Mouse (Mus musculus): ENCODE results near the gene B4galnt3. TPM values are rescaled to one million over a fixed set of nuclear protein-coding genes. Genes with fewer than 3 reads are reported as not detected.

Gene B4galnt3
- polyA plus RNA-seq, 1 experiment from 2014 or later = 1.3 TPM

DNA sequence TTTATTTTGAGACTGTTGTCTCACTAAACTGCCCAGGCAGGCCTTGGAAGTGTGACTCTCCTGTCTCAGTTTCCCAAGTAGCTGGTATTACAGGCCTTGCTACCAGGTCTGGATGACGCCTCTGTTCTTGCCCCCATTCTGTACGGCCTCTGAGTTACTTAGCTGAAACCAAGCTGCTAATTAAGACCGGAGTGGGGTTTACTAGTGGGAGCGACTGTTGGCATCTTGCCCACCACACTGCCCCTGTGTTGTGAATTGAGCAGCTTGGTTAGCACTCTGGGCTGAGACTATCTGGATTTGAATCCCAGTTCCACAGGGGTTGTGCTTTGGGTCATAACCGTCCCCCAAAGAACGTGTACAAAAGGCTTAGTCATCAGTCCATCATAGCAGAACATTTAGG, 136.9 kb downstream of the B4galnt3 start:
- H3K4me3 ChIP-seq = no peak overlapping the region
- 64% methylated on average over 6 of the region's 6 CpGs for WGBS
- H3K4me2 ChIP-seq = no peak overlapping the region
- H3K9me3 ChIP-seq = no peaks in the 10 kb centered on the region
- no peak overlapping the region for H3K9ac ChIP-seq
- H3K27me3 ChIP-seq = no peaks in the 10 kb centered on the region
- peaks cover 17% of the 10 kb centered on the region for H3K4me1 ChIP-seq
- ATAC-seq (ENCODE audit: insufficient number of reproducible peaks, insufficient read depth, low FRiP score, low TSS enrichment, low read depth) = no peak
- no peak overlapping the region for H3K27ac ChIP-seq
- no peaks in the 10 kb centered on the region for H3K36me3 ChIP-seq

DNA sequence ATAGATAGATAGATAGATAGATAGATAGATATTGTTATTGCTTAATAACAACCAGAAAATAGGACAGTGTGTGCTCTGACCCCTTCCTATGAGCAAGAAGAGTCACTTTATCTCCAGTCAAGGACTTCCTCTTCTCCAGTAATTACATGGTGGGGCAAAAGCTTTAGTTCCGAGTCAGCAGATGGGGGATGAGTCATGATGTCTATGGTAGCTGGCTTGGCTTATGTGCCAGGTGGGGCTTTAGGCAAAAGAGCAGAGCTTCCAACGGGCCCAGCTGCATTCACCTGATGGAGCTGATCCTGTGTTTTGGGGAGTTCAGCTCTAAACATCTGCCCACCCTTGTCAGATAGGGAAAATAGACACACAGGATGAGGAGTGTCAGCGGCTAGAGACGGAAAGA, 138.8 kb downstream of the B4galnt3 start:
- H3K27me3 ChIP-seq = no peaks in the 10 kb centered on the region
- peaks cover 17% of the 10 kb centered on the region for H3K4me1 ChIP-seq
- H3K4me3 ChIP-seq = no peak overlapping the region
- H3K27ac ChIP-seq = no peak overlapping the region
- 83% methylated on average over 4 of the region's 4 CpGs for WGBS
- no peak for ATAC-seq (ENCODE audit: insufficient number of reproducible peaks, insufficient read depth, low FRiP score, low TSS enrichment, low read depth)
- H3K4me2 ChIP-seq = no peak overlapping the region
- H3K9ac ChIP-seq = no peak overlapping the region
- no peaks in the 10 kb centered on the region for H3K36me3 ChIP-seq
- no peaks in the 10 kb centered on the region for H3K9me3 ChIP-seq

DNA sequence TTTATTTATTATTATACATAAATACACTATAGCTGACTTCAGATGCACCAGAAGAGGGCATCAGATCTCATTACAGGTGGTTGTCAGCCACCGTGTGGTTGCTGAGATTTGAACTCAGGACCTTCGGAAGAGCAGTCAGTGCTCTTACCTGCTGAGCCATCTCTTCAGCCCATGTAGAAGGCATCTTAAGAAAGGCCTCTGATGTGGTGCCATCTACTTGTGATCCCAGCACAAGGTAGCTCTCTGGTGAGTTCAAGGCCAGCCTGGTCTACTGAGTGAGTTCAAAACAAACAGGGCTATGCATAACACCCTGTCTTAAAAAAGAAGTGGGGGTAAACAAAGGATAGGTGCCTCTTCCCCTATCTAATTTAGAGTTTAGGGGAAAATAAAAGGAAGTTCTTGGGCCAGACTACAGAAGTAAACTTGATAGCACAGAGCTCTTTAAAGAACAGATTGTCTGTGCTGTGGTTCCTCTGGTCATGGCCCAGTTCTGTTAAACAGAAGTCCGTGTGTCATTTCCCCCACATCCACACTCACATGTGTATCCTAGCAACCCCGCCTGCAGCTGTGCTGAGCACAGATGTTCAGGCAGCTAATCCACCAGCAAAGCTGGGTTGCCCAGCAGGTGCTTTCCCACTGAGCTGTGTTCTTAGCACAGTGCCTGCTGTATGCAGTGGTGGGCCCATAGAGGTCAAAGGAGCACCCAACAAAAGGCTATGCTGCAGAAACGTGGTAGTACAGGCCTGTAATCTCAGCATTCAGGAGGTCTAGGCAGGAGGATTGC, 139.6 kb downstream of the B4galnt3 start:
- Histone ChIP-seq H3K36me3 (no peaks in the 10 kb centered on the region), H3K27ac (no peak overlapping the region), H3K4me1 (peaks cover 14% of the 10 kb centered on the region), H3K4me3 (no peak overlapping the region), H3K27me3 (no peaks in the 10 kb centered on the region), H3K9me3 (no peaks in the 10 kb centered on the region), H3K4me2 (no peak overlapping the region), H3K9ac (no peak overlapping the region)
- no peak for ATAC-seq (ENCODE audit: insufficient number of reproducible peaks, insufficient read depth, low FRiP score, low TSS enrichment, low read depth)
- WGBS = 67% methylated on average over 5 of the region's 5 CpGs

Other genes starting within 250 kb of the B4galnt3 start
- gene Ninj2, start 201.2 kb downstream of the B4galnt3 start, polyA plus RNA-seq (2015; fragmentation: Nextera tagmentation; extraction: Ambion mirVana) = not detected in 2 replicates
- 1.1 and 1.2 TPM in 2 replicates for gene D330020A13Rik, start 195 bp downstream of the B4galnt3 start, polyA plus RNA-seq (2015; fragmentation: Nextera tagmentation; extraction: Ambion mirVana)
- gene Kdm5a, start 69.6 kb upstream of the B4galnt3 start, polyA plus RNA-seq (2015; fragmentation: Nextera tagmentation; extraction: Ambion mirVana) = 57.8 and 60.0 TPM in 2 replicates
- gene Ccdc77, start 69.8 kb upstream of the B4galnt3 start, polyA plus RNA-seq (2015; fragmentation: Nextera tagmentation; extraction: Ambion mirVana) = 22.5 and 29.1 TPM in 2 replicates
- gene Il17ra, start 168.7 kb upstream of the B4galnt3 start, polyA plus RNA-seq (2015; fragmentation: Nextera tagmentation; extraction: Ambion mirVana) = 7.4 and 7.7 TPM in 2 replicates
- gene Tmem121b, start 199.2 kb upstream of the B4galnt3 start, polyA plus RNA-seq (2015; fragmentation: Nextera tagmentation; extraction: Ambion mirVana) = 0.42 and 0.51 TPM in 2 replicates
- 18.8 and 19.8 TPM in 2 replicates for gene Hdhd5, start 236.8 kb upstream of the B4galnt3 start, polyA plus RNA-seq (2015; fragmentation: Nextera tagmentation; extraction: Ambion mirVana)